In the genomic region with DNA sequence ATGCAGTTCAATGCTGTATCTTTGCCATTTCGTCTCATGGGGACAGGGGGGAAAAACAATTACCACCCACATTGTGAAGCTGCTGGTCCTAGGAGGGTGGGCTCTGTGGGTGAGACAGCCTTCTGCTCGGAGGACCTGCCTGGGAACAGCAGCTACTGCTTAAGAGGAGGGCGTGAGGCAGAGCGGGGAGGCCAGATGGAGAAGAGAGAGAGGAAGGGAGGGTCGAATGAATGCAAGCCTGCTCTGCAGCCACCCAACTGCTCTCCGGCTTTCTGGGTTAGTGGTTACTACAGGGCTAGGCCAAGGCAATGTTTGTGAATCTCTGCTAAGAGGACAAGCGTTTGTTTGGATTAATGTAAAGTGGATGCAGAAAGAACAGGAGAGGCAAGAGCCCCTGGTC, we compare ENCODE assay signal across 21 mouse cellular contexts. TPM values are rescaled to one million over a fixed set of nuclear protein-coding genes. Genes with fewer than 3 reads are reported as not detected.
DNase-seq lines count a peak whose midpoint lies in the region; ATAC-seq and TF ChIP-seq lines count a peak whose summit lies in the region.
"Had no signal": no experiment of that assay in that cellular context is flagged by ENCODE, and none has a peak within 500 bp of the region (broad histone marks: within the 10 kb centered on the region; RNA-seq: fewer than 3 reads in every experiment).

No protein-coding gene starts in this region.

- peak; percentile 25 for DNase-seq in hindbrain, postnatal 0 days (ENCODE audit: low spot score)
- DNase-seq in retina, postnatal 1 day: peak; percentile 43
- DNase-seq: cerebellum, adult 8-10 months; embryo, embryonic 11 days; heart, adult 18-20 months; kidney, adult 11 months; kidney, postnatal 25 days had no signal

- no peak overlapping the region for H3K27ac ChIP-seq in hindbrain, postnatal 0 days
- H3K27ac ChIP-seq in hindbrain, embryonic 16.5 days (ENCODE audit: low read depth, low read length): no peak overlapping the region
- no peak overlapping the region for H3K27ac ChIP-seq in midbrain, embryonic 13.5 days
- H3K27ac ChIP-seq in midbrain, embryonic 16.5 days (ENCODE audit: low read length): no peak overlapping the region
- peak overlapping the region; percentile 84 for H3K27ac ChIP-seq in intestine, embryonic 15.5 days

- TF ChIP-seq CTCF in hindbrain, postnatal 0 days (IDR thresholded peaks at IDR 0.05; ENCODE audit: low read depth): no peak

- no peak for ATAC-seq in hindbrain, postnatal 0 days
- ATAC-seq in hindbrain, embryonic 16.5 days: no peak; the same call in 1 of the 2 replicates
- ATAC-seq in midbrain, embryonic 13.5 days: no peak
- no peak for ATAC-seq in midbrain, embryonic 16.5 days
- ATAC-seq in intestine, embryonic 15.5 days: peak; percentile 76
- ATAC-seq in erythroid progenitor cell, adult 5-6 weeks (replicated peaks; ENCODE audit: low FRiP score, poor library complexity, severe bottlenecking): no peak
- ATAC-seq: Patski had no signal

- H3K27me3 ChIP-seq in hindbrain, postnatal 0 days (ENCODE audit: insufficient read depth, low read length): no peaks in the 10 kb centered on the region
- H3K27me3 ChIP-seq in hindbrain, embryonic 16.5 days (replicated peaks; ENCODE audit: control insufficient read depth, insufficient read depth, low read length): no peaks in the 10 kb centered on the region
- no peaks in the 10 kb centered on the region for H3K27me3 ChIP-seq in midbrain, embryonic 13.5 days
- no peaks in the 10 kb centered on the region for H3K27me3 ChIP-seq in midbrain, embryonic 16.5 days (ENCODE audit: control insufficient read depth, insufficient read depth, low read depth, low read length)
- no peaks in the 10 kb centered on the region for H3K27me3 ChIP-seq in intestine, embryonic 15.5 days (replicated peaks)

- no peak overlapping the region for H3K9ac ChIP-seq in hindbrain, postnatal 0 days (replicated peaks; ENCODE audit: low read length)
- no peak overlapping the region for H3K9ac ChIP-seq in hindbrain, embryonic 16.5 days (ENCODE audit: low read depth, low read length)
- 0 out of 2 replicates have a peak overlapping the region, but pooled peaks have one; percentile 15 for H3K9ac ChIP-seq in midbrain, embryonic 13.5 days (replicated peaks)
- H3K9ac ChIP-seq in midbrain, embryonic 16.5 days (ENCODE audit: low read depth, low read length): no peak overlapping the region
- H3K9ac ChIP-seq in intestine, embryonic 15.5 days: no peak overlapping the region

- no peaks in the 10 kb centered on the region for H3K4me1 ChIP-seq in hindbrain, postnatal 0 days (ENCODE audit: insufficient read depth, low read length)
- H3K4me1 ChIP-seq in hindbrain, embryonic 16.5 days (ENCODE audit: control insufficient read depth, insufficient read depth, low read depth, low read length): no peaks in the 10 kb centered on the region
- H3K4me1 ChIP-seq in midbrain, embryonic 13.5 days (replicated peaks): no peaks in the 10 kb centered on the region; the same call in 1 of the 2 replicates
- no peaks in the 10 kb centered on the region for H3K4me1 ChIP-seq in midbrain, embryonic 16.5 days (ENCODE audit: control insufficient read depth, insufficient read depth, low read length)
- H3K4me1 ChIP-seq in intestine, embryonic 15.5 days (replicated peaks): peaks cover 31% of the 10 kb centered on the region

- H3K4me3 ChIP-seq in hindbrain, postnatal 0 days (ENCODE audit: low read length): no peak overlapping the region
- H3K4me3 ChIP-seq in hindbrain, embryonic 16.5 days (ENCODE audit: low read length): no peak overlapping the region
- H3K4me3 ChIP-seq in midbrain, embryonic 13.5 days (replicated peaks): no peak overlapping the region
- H3K4me3 ChIP-seq in midbrain, embryonic 16.5 days (ENCODE audit: low read depth, low read length): no peak overlapping the region
- H3K4me3 ChIP-seq in intestine, embryonic 15.5 days (replicated peaks): no peak overlapping the region
- H3K4me3 ChIP-seq: erythroblast, embryonic 14.5 days had no signal

- WGBS in hindbrain, postnatal 0 days: 32% methylated on average over 7 of the region's 7 CpGs
- 44% methylated on average over 7 of the region's 7 CpGs for WGBS in hindbrain, embryonic 16.5 days
- WGBS in midbrain, embryonic 13.5 days: 48% methylated on average over 7 of the region's 7 CpGs
- 44% methylated on average over 7 of the region's 7 CpGs for WGBS in midbrain, embryonic 16.5 days
- 25% methylated on average over 7 of the region's 7 CpGs for WGBS in intestine, embryonic 15.5 days

- H3K4me2 ChIP-seq in hindbrain, postnatal 0 days (ENCODE audit: low read depth, low read length): no peak overlapping the region
- H3K4me2 ChIP-seq in hindbrain, embryonic 16.5 days (ENCODE audit: low read length): no peak overlapping the region
- no peak overlapping the region for H3K4me2 ChIP-seq in midbrain, embryonic 13.5 days (replicated peaks)
- no peak overlapping the region for H3K4me2 ChIP-seq in midbrain, embryonic 16.5 days (ENCODE audit: low read length)
- no peak overlapping the region for H3K4me2 ChIP-seq in intestine, embryonic 15.5 days (replicated peaks)

- no peaks in the 10 kb centered on the region for H3K9me3 ChIP-seq in hindbrain, postnatal 0 days (ENCODE audit: low read length)
- no peaks in the 10 kb centered on the region for H3K9me3 ChIP-seq in hindbrain, embryonic 16.5 days (ENCODE audit: control insufficient read depth, low read length)
- H3K9me3 ChIP-seq in midbrain, embryonic 13.5 days: no peaks in the 10 kb centered on the region
- H3K9me3 ChIP-seq in midbrain, embryonic 16.5 days (replicated peaks; ENCODE audit: control insufficient read depth, low read length, poor library complexity, severe bottlenecking): no peaks in the 10 kb centered on the region
- H3K9me3 ChIP-seq in intestine, embryonic 15.5 days: no peaks in the 10 kb centered on the region

- no peaks in the 10 kb centered on the region for H3K36me3 ChIP-seq in hindbrain, postnatal 0 days (ENCODE audit: insufficient read depth, low read length)
- H3K36me3 ChIP-seq in hindbrain, embryonic 16.5 days (ENCODE audit: control insufficient read depth, insufficient read depth, low read length): no peaks in the 10 kb centered on the region
- no peaks in the 10 kb centered on the region for H3K36me3 ChIP-seq in midbrain, embryonic 13.5 days
- H3K36me3 ChIP-seq in midbrain, embryonic 16.5 days (ENCODE audit: control insufficient read depth, insufficient read depth, low read length): no peaks in the 10 kb centered on the region
- H3K36me3 ChIP-seq in intestine, embryonic 15.5 days: no peaks in the 10 kb centered on the region

RNA-seq across cellular contexts. Expression of gene Cib4, which starts 26.1 kb away (rescaled TPM):
- total RNA-seq in hindbrain, postnatal 0 days (2014; rRNA removed): not detected in 2 replicates
- polyA plus RNA-seq in hindbrain, postnatal 0 days (2015; fragmentation: Nextera tagmentation; extraction: Ambion mirVana): not detected in 2 replicates
- polyA plus RNA-seq in hindbrain, embryonic 16.5 days (2015; fragmentation: Nextera tagmentation; extraction: Ambion mirVana): not detected in 2 replicates
- not detected in 2 replicates for polyA plus RNA-seq in midbrain, embryonic 13.5 days (2015; fragmentation: Nextera tagmentation; extraction: Ambion mirVana)
- polyA plus RNA-seq in midbrain, embryonic 16.5 days (2015; fragmentation: Nextera tagmentation; extraction: Ambion mirVana): not detected in 2 replicates
- polyA plus RNA-seq in intestine, embryonic 15.5 days (2015; fragmentation: Nextera tagmentation; extraction: Ambion mirVana): not detected in 2 replicates
- total RNA-seq in erythroid progenitor cell, adult 5-6 weeks (2015; ENCODE audit: low replicate concordance): not detected in 2 replicates
- not detected in 2 replicates for total RNA-seq in erythroid progenitor cell, adult 5-6 weeks (2017; ENCODE audit: low replicate concordance)
- total RNA-seq: heart, adult 18-20 months; layer of hippocampus, postnatal 25 days; liver, adult 2 months; megakaryocyte progenitor cell, adult 5-6 weeks; neutrophil, adult 5-6 weeks had no signal
- polyA plus RNA-seq: erythroblast, embryonic 14.5 days; heart, postnatal 0 days; liver, adult 2 months; Patski; thymus, postnatal 0 days had no signal

RNA-seq across cellular contexts. Expression of gene 1700001C02Rik, which starts 53.6 kb away (rescaled TPM):
- total RNA-seq in hindbrain, postnatal 0 days (2014; rRNA removed): 0.72 TPM in 1 of 2 replicates, not detected in the other
- 3.4 and 4.0 TPM in 2 replicates for polyA plus RNA-seq in hindbrain, postnatal 0 days (2015; fragmentation: Nextera tagmentation; extraction: Ambion mirVana)
- polyA plus RNA-seq in hindbrain, embryonic 16.5 days (2015; fragmentation: Nextera tagmentation; extraction: Ambion mirVana): 1.8 and 1.9 TPM in 2 replicates
- 0.48 TPM in 1 of 2 replicates, not detected in the other for polyA plus RNA-seq in midbrain, embryonic 13.5 days (2015; fragmentation: Nextera tagmentation; extraction: Ambion mirVana)
- 0.71 and 2.1 TPM in 2 replicates for polyA plus RNA-seq in midbrain, embryonic 16.5 days (2015; fragmentation: Nextera tagmentation; extraction: Ambion mirVana)
- polyA plus RNA-seq in intestine, embryonic 15.5 days (2015; fragmentation: Nextera tagmentation; extraction: Ambion mirVana): not detected in 2 replicates
- total RNA-seq in erythroid progenitor cell, adult 5-6 weeks (2015; ENCODE audit: low replicate concordance): not detected in 2 replicates
- not detected in 2 replicates for total RNA-seq in erythroid progenitor cell, adult 5-6 weeks (2017; ENCODE audit: low replicate concordance)
- total RNA-seq: heart, adult 18-20 months; liver, adult 2 months; megakaryocyte progenitor cell, adult 5-6 weeks; monocyte, adult 5-6 weeks; neutrophil, adult 5-6 weeks had no signal
- polyA plus RNA-seq: erythroblast, embryonic 14.5 days; heart, postnatal 0 days; liver, adult 2 months; Patski had no signal

RNA-seq across cellular contexts. Expression of gene Otof, which starts 57.8 kb away (rescaled TPM):
- total RNA-seq in hindbrain, postnatal 0 days (2014; rRNA removed): 12.2 and 13.0 TPM in 2 replicates
- 5.5 and 7.1 TPM in 2 replicates for polyA plus RNA-seq in hindbrain, postnatal 0 days (2015; fragmentation: Nextera tagmentation; extraction: Ambion mirVana)
- polyA plus RNA-seq in hindbrain, embryonic 16.5 days (2015; fragmentation: Nextera tagmentation; extraction: Ambion mirVana): 7.7 and 8.8 TPM in 2 replicates
- polyA plus RNA-seq in midbrain, embryonic 13.5 days (2015; fragmentation: Nextera tagmentation; extraction: Ambion mirVana): 1.2 and 1.6 TPM in 2 replicates
- 4.0 and 5.5 TPM in 2 replicates for polyA plus RNA-seq in midbrain, embryonic 16.5 days (2015; fragmentation: Nextera tagmentation; extraction: Ambion mirVana)
- polyA plus RNA-seq in intestine, embryonic 15.5 days (2015; fragmentation: Nextera tagmentation; extraction: Ambion mirVana): 0.66 and 0.84 TPM in 2 replicates
- total RNA-seq in erythroid progenitor cell, adult 5-6 weeks (2015; ENCODE audit: low replicate concordance): not detected in 2 replicates
- not detected in 2 replicates for total RNA-seq in erythroid progenitor cell, adult 5-6 weeks (2017; ENCODE audit: low replicate concordance)
- total RNA-seq: heart, adult 18-20 months; liver, adult 2 months; monocyte, adult 5-6 weeks; neutrophil, adult 5-6 weeks had no signal
- polyA plus RNA-seq: erythroblast, embryonic 14.5 days; Patski had no signal
